Mouse (Mus musculus) stomach, postnatal 0 days (tissue): ENCODE measurements around the gene Dbh. TPM values are rescaled to one million over a fixed set of nuclear protein-coding genes. Genes with fewer than 3 reads are reported as not detected.

Experiments
- ATAC-seq: fragments of 200-750 bp; cut with Nextera tagmentation; 2 replicates; pipeline ENCODE4 v1.8.0; 2017; ENCODE audit not compliant: low FRiP score, low TSS enrichment
- DNase-seq: peaks from one replicate; pipeline ENCODE4 v3.0.0-alpha.2; 2016; ENCODE audit warnings: low spot score
- H3K27ac ChIP-seq: fragments of 300-500 bp; sonication (generic); replicated peaks from 2 replicates; pipeline ENCODE4 v1.5.1; 2014; ENCODE audit warnings: mild to moderate bottlenecking, control low read depth
- H3K27me3 ChIP-seq: fragments of 300-500 bp; sonication (generic); 2 replicates; pipeline ENCODE4 v1.6.1; 2014; ENCODE audit warnings: low read length; ENCODE audit not compliant: control insufficient read depth, insufficient read depth
- H3K36me3 ChIP-seq: fragments of 300-500 bp; sonication (generic); 2 replicates; pipeline ENCODE4 v1.6.1; 2014; ENCODE audit warnings: low read length, mixed read lengths; ENCODE audit not compliant: control insufficient read depth, insufficient read depth
- H3K4me1 ChIP-seq: fragments of 300-500 bp; sonication (generic); replicated peaks from 2 replicates; pipeline ENCODE4 v1.6.1; 2014; ENCODE audit warnings: antibody characterized with exemption; ENCODE audit not compliant: control insufficient read depth, insufficient read depth
- H3K4me2 ChIP-seq: fragments of 300-500 bp; sonication (generic); replicated peaks from 2 replicates; pipeline ENCODE4 v1.6.1; 2014; ENCODE audit warnings: low read depth, mild to moderate bottlenecking, control low read depth, moderate library complexity
- H3K4me3 ChIP-seq: fragments of 300-500 bp; sonication (generic); 2 replicates; pipeline ENCODE4 v1.5.1; 2014; ENCODE audit warnings: low read depth, low read length, control low read depth
- H3K9ac ChIP-seq: fragments of 300-500 bp; sonication (generic); 2 replicates; pipeline ENCODE4 v1.6.1; 2014; ENCODE audit warnings: mild to moderate bottlenecking, low read length, control low read depth, mixed read lengths
- H3K9me3 ChIP-seq: fragments of 300-500 bp; sonication (generic); 2 replicates; pipeline ENCODE4 v1.6.1; 2016; ENCODE audit warnings: low read length; ENCODE audit not compliant: control insufficient read depth
- CTCF ChIP-seq: IDR thresholded peaks from 2 replicates; pipeline ENCODE4 v1.5.1; 2016; ENCODE audit warnings: antibody characterized with exemption, low read depth, mild to moderate bottlenecking, moderate library complexity
- EP300 ChIP-seq: optimal IDR thresholded peaks from 2 replicates; pipeline ENCODE3; 2016; ENCODE audit warnings: antibody characterized with exemption
- WGBS: fragments of 180-500 bp; shearing (Covaris S2); extraction: QIAGEN DNeasy Blood & Tissue Kit; methylation state at CpG from one replicate; pipeline ENCODE4 v1.1.7; 2014; 5-methylcytosine and 5-hydroxymethylcytosine counted together
- polyA plus RNA-seq: library from polyadenylated mRNA; unstranded; fragments of >200 nt; fragmentation: Nextera tagmentation; extraction: Ambion mirVana; gene quantifications from 2 replicates; pipeline ENCODE4 v1.2.1, GENCODE M21; 2015

Gene Dbh
- polyA plus RNA-seq, 1 experiment from 2014 or later: 0.13 TPM

- ATAC-seq: no peak
- Histone ChIP-seq H3K9me3 (no peaks in the 10 kb centered on the region), H3K36me3 (no peaks in the 10 kb centered on the region), H3K4me1 (no peaks in the 10 kb centered on the region; the same call in 1 of the 2 replicates), H3K27me3 (no peaks in the 10 kb centered on the region), H3K27ac (no peak overlapping the region), H3K9ac (no peak overlapping the region), H3K4me2 (no peak overlapping the region), H3K4me3 (no peak overlapping the region)
- no peak for TF ChIP-seq CTCF
- TF ChIP-seq EP300: no peak
- no peak for DNase-seq
- 70% methylated on average over 6 of the region's 6 CpGs for WGBS
Observed at GRCm38 (mm10) chr2:27187531-27187930, 22.5 kb downstream of the Dbh start.

GRCm38 (mm10) chr2:27189994-27190393 is 25.0 kb downstream of the Dbh start:
- Histone ChIP-seq H3K27ac (no peak overlapping the region), H3K4me3 (no peak overlapping the region), H3K4me1 (no peaks in the 10 kb centered on the region), H3K9me3 (no peaks in the 10 kb centered on the region), H3K27me3 (no peaks in the 10 kb centered on the region), H3K36me3 (no peaks in the 10 kb centered on the region), H3K9ac (no peak overlapping the region), H3K4me2 (no peak overlapping the region)
- WGBS: 60% methylated on average over 4 of the region's 4 CpGs
- DNase-seq (no peak), ATAC-seq (no peak)
- TF ChIP-seq CTCF: no peak

GRCm38 (mm10) chr2:27198551-27199246 is 33.7 kb downstream of the Dbh start:
- Histone ChIP-seq H3K27me3 (no peaks in the 10 kb centered on the region), H3K27ac (no peak overlapping the region), H3K9ac (no peak overlapping the region), H3K4me1 (no peaks in the 10 kb centered on the region), H3K36me3 (no peaks in the 10 kb centered on the region), H3K4me2 (no peak overlapping the region), H3K4me3 (no peak overlapping the region), H3K9me3 (no peaks in the 10 kb centered on the region)
- no peak for ATAC-seq
- DNase-seq: no peak
- TF ChIP-seq CTCF: no peak
- no peak for TF ChIP-seq EP300
- WGBS: 58% methylated on average over 5 of the region's 5 CpGs

- Histone ChIP-seq H3K4me1 (no peaks in the 10 kb centered on the region), H3K9me3 (no peaks in the 10 kb centered on the region), H3K4me2 (no peak overlapping the region), H3K36me3 (no peaks in the 10 kb centered on the region), H3K27ac (no peak overlapping the region), H3K9ac (no peak overlapping the region), H3K27me3 (no peaks in the 10 kb centered on the region), H3K4me3 (no peak overlapping the region)
- no peak for TF ChIP-seq EP300
- TF ChIP-seq CTCF: no peak
- 69% methylated on average over 1 of the region's 1 CpGs for WGBS
- no peak for DNase-seq
- ATAC-seq: no peak
Observed at GRCm38 (mm10) chr2:27200586-27200985, 35.6 kb downstream of the Dbh start.

- 52% methylated on average over 10 of the region's 10 CpGs for WGBS
Observed at GRCm38 (mm10) chr2:27205666-27206065, 40.6 kb downstream of the Dbh start.

GRCm38 (mm10) chr2:27206128-27206797 is 41.2 kb downstream of the Dbh start:
- TF ChIP-seq CTCF (no peak), EP300 (no peak)
- Histone ChIP-seq H3K9ac (no peak overlapping the region), H3K27me3 (no peaks in the 10 kb centered on the region), H3K9me3 (no peaks in the 10 kb centered on the region), H3K36me3 (no peaks in the 10 kb centered on the region), H3K27ac (peak overlapping the region; percentile 35), H3K4me3 (no peak overlapping the region), H3K4me2 (no peak overlapping the region), H3K4me1 (no peaks in the 10 kb centered on the region)
- DNase-seq (peak; percentile 18), ATAC-seq (peak; percentile 23; the same call in 1 of the 2 replicates)
- 51% methylated on average over 15 of the region's 15 CpGs for WGBS

More at GRCm38 (mm10) chr2:27205666-27206065, 40.6 kb downstream of the Dbh start:
- peak overlapping the region; percentile 35; the same call in 1 of the 2 replicates for H3K27ac ChIP-seq
- ATAC-seq (no peak), DNase-seq (no peak)
- no peaks in the 10 kb centered on the region for H3K36me3 ChIP-seq
- H3K9me3 ChIP-seq: no peaks in the 10 kb centered on the region
- TF ChIP-seq EP300: no peak
- TF ChIP-seq CTCF: no peak
- no peak overlapping the region for H3K4me3 ChIP-seq
- no peaks in the 10 kb centered on the region for H3K4me1 ChIP-seq
- H3K27me3 ChIP-seq: no peaks in the 10 kb centered on the region
- no peak overlapping the region for H3K9ac ChIP-seq
- H3K4me2 ChIP-seq: no peak overlapping the region
